Mouse (Mus musculus) liver, postnatal 0 days (tissue): ENCODE measurements around the gene Msantd3. TPM values are rescaled to one million over a fixed set of nuclear protein-coding genes. Genes with fewer than 3 reads are reported as not detected.

Source experiments
- ATAC-seq: fragments of 200-750 bp; cut with Nextera tagmentation; 2 replicates; pipeline ENCODE4 v1.8.0; 2017; ENCODE audit warnings: mild to moderate bottlenecking, moderate library complexity
- DNase-seq: peaks from one replicate; pipeline ENCODE4 v3.0.0-alpha.2; 2016
- H3K27ac ChIP-seq: fragments of 300-500 bp; sonication (generic); 2 replicates; pipeline ENCODE4 v1.5.1; 2014; ENCODE audit warnings: antibody characterized with exemption, moderate library complexity, mild to moderate bottlenecking, low read depth
- H3K27me3 ChIP-seq: fragments of 300-500 bp; sonication (generic); 2 replicates; pipeline ENCODE4 v1.6.1; 2014; ENCODE audit warnings: low read length, control low read depth, mixed read lengths; ENCODE audit not compliant: insufficient read depth
- H3K36me3 ChIP-seq: fragments of 300-500 bp; sonication (generic); replicated peaks from 2 replicates; pipeline ENCODE4 v1.6.1; 2014; ENCODE audit warnings: mild to moderate bottlenecking, control low read depth, low read length, moderate library complexity, mixed read lengths; ENCODE audit not compliant: insufficient read depth
- H3K4me1 ChIP-seq: fragments of 300-500 bp; sonication (generic); 2 replicates; pipeline ENCODE4 v1.6.1; 2014; ENCODE audit warnings: antibody characterized with exemption, mild to moderate bottlenecking, control low read depth; ENCODE audit not compliant: insufficient read depth
- H3K4me2 ChIP-seq: fragments of 300-500 bp; sonication (generic); 2 replicates; pipeline ENCODE4 v1.6.1; 2014; ENCODE audit warnings: low read depth, mild to moderate bottlenecking, low read length, moderate library complexity, mixed read lengths
- H3K4me3 ChIP-seq: fragments of 300-500 bp; sonication (generic); 2 replicates; pipeline ENCODE4 v1.5.1; 2014; ENCODE audit warnings: low read depth, low read length
- H3K9ac ChIP-seq: fragments of 300-500 bp; sonication (generic); replicated peaks from 2 replicates; pipeline ENCODE4 v1.6.1; 2014; ENCODE audit warnings: mild to moderate bottlenecking, moderate library complexity
- H3K9me3 ChIP-seq: fragments of 300-500 bp; sonication (generic); 2 replicates; pipeline ENCODE4 v1.6.1; 2016; ENCODE audit warnings: mild to moderate bottlenecking, control low read depth, low read length, mixed read lengths
- CTCF ChIP-seq: sonication (generic); IDR thresholded peaks from 2 replicates; pipeline ENCODE4 v1.5.1; 2016; ENCODE audit warnings: antibody characterized with exemption, low read depth
- EP300 ChIP-seq: IDR thresholded peaks from 2 replicates; pipeline ENCODE4 v1.6.1; 2016; ENCODE audit warnings: antibody characterized with exemption, low read depth, mild to moderate bottlenecking
- WGBS: fragments of 180-500 bp; shearing (Covaris S2); extraction: QIAGEN DNeasy Blood & Tissue Kit; methylation state at CpG from one replicate; pipeline ENCODE4 v1.1.7; 2014; ENCODE audit not compliant: insufficient replicate concordance; 5-methylcytosine and 5-hydroxymethylcytosine counted together
- polyA plus RNA-seq: library from polyadenylated mRNA; unstranded; fragments of >200 nt; fragmentation: Nextera tagmentation; extraction: Ambion mirVana; gene quantifications from 2 replicates; pipeline ENCODE4 v1.2.1, GENCODE M21; 2015

Gene Msantd3
- polyA plus RNA-seq, 1 experiment from 2014 or later: 2.3 TPM

DNA sequence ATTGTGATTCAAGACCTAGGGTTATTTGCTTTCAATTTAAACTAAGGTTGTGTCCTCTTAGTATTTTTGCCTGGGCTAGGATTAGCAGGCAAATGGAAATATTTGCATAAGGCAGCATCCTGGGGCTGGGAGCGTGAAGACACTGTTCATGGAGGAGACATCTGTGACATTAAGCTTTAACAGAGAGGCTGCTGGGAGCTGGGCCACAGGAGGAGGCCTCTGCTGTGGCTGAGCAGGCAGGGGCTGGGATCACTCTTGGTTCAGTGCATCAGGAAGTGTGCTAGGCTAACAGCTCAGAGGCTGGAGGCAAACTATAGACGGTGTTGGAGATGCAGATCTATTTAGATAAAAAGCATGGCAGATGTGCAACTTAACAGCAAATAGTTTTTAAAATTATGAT, 43.2 kb downstream of the Msantd3 start:
- Histone ChIP-seq H3K27ac (no peak overlapping the region), H3K36me3 (no peaks in the 10 kb centered on the region), H3K4me1 (no peaks in the 10 kb centered on the region; the same call in 1 of the 2 replicates), H3K27me3 (peaks cover 12% of the 10 kb centered on the region; the same call in 1 of the 2 replicates), H3K9ac (no peak overlapping the region), H3K4me2 (no peak overlapping the region), H3K9me3 (no peaks in the 10 kb centered on the region), H3K4me3 (no peak overlapping the region)
- DNase-seq: no peak
- ATAC-seq: no peak
- TF ChIP-seq CTCF (no peak), EP300 (no peak)
- WGBS: 64% methylated on average over 2 of the region's 2 CpGs

DNA sequence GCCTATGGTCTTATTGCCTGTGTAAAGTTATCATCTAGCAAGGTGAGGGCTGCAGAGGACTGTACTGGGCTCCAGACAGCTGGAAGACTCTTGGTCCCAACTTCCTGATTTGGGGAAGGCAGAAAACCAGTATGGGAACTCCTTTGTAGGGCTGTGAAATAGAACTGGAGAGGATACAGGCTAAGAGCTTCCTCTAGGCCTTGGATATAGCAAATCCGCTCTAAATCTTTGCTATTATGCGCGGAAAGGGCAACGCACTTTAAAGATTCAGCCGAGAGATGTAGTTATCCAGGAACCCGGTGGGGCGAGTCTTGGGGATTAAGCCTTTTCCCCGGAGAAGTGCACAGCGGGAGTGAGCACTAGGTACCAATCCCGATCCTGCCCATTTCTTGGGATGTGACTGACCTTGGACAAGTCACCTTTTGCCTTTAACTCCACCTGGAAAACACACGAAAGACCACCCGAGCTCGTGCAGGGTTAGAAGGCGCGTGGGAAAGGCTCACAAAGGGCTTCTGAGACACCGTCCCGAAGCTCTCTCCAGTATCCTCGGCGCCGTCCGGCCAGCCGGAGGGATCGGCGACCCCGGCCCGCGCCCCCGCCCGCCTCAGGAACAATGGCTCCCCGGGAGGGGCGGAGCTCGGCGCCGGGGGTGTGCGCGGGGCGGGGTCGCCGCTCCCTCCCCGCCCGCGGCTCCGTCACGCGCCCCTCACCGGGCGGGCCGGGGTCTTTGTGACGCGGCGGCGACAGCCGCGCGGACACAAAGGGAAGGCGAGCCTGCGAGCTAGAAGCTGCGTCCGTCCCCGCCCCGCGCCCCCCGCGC, 44.9 kb downstream of the Msantd3 start, which contains the start of gene Tmeff1:
TSS of gene Tmeff1 (plus strand) at position 754 of the 820 bp plus-strand sequence.
- Histone ChIP-seq H3K4me2 (peak within 1 kb of the TSS; percentile 82), H3K9ac (peak within 1 kb of the TSS; percentile 49), H3K36me3 (no peaks in the 10 kb centered on the region), H3K27ac (no peak within 1 kb of the TSS), H3K4me3 (peak within 1 kb of the TSS; percentile 47), H3K4me1 (no peaks in the 10 kb centered on the region; the same call in 1 of the 2 replicates), H3K27me3 (peaks cover 12% of the 10 kb centered on the region; the same call in 1 of the 2 replicates), H3K9me3 (no peaks in the 10 kb centered on the region)
- TF ChIP-seq EP300: no peak
- DNase-seq: no peak
- 7% methylated on average over 36 of the region's 64 CpGs for WGBS
- ATAC-seq: peak; percentile 21; the same call in 1 of the 2 replicates

DNA sequence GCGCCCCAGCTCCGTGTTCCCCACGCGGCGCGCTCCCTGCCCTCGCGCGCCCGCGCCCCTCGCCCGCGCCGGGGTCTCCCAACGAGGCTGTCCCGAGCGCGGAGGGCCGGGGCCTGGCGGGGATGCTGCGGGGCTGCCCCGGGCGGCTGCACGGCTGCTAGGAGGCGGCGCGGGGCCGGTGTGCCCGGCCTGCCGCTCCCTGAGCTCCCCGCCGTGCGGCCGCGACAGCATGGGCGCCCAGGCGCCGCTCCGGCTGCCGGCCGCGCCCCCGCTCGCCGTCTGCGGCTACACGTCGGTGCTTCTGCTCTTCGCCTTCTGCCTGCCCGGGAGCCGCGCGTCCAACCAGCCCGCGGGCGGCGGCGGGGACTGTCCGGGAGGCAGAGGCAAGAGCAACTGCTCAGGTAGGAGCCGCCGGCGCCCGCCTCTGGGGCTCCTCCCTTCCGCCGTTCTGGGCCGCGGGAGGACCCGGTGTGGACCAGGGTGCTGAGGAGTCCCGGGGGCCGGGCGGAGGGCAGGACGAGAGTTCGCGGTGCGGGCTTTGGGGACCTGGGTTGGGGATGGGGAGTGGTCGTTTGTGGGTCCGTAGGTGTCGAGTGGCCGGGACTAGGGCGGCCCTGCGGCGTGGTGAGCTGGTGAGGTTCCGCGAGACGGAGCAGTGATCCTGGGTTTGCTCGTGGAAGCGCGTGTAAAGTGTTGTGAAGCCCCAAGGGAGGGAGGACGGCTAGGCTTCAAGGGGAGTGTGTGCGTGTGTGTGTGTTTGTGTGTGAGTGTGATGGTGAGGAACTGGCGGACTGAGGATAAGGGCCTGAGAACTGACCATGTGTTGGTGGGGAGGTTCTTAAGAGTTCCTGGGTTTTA, 45.7 kb downstream of the Msantd3 start:
- Histone ChIP-seq H3K9me3 (no peaks in the 10 kb centered on the region), H3K4me1 (no peaks in the 10 kb centered on the region; the same call in 1 of the 2 replicates), H3K4me3 (peak overlapping the region; percentile 47), H3K27ac (no peak overlapping the region), H3K4me2 (peak overlapping the region; percentile 82), H3K9ac (peak overlapping the region; percentile 49), H3K36me3 (no peaks in the 10 kb centered on the region), H3K27me3 (peaks cover 12% of the 10 kb centered on the region; the same call in 1 of the 2 replicates)
- WGBS: 2% methylated on average over 65 of the region's 92 CpGs
- no peak for TF ChIP-seq EP300
- TF ChIP-seq CTCF: no peak
- peak; percentile 54 for DNase-seq
- peak; percentile 66 for ATAC-seq

DNA sequence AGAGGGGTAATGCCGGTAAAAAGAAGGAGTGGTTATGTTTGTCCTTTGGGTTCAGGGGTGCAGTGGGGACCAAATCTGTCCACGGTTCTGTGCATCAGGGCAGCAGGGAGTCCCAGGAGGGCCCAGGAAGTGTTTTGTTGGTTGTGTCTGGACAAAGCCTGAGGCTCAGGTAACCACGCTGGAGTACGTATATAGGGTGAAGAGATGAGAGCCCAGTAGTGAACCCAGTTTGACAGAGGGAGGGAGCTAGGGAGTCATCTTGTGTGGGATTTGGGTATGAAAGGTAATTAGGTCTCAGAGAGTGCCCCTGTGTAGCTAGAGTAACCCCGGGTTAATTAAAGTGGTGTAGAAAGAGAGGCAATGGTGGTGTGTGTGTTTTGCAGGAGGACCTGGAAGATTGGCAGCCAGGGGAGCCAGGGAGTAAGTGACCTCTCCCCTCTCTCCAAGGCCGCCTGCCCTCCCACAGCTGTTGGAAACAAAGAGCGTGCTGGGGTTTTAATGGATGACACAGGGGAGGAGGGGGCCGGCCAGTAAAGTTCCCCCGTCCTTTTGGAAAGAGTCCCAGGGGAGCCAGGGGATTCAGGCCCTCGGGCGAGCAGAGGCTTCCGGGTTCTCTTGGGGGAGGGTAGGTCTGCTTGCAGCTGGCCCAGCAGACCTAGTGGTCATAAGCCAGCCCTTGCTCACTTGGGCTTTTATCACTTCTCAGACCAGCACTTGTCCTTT, 46.5 kb downstream of the Msantd3 start:
- H3K4me2 ChIP-seq: peak overlapping the region; percentile 82

DNA sequence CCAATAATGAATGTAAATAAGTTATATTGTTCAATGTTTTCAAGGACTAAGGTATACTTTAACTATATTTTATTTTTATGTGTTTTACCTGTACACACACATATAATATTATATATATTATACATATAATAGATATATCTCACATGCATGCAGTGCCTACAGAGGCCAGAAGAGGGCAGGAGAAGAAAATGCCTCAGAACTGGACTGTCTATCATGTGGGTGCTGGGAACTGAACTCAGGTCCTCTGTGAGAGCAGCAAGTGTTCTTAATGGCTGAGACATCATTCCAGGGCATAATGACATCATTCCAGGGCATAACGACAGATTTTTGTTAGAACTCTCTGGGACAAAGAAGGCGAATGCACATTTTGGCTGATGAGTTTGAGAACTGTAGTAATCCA, 47.8 kb downstream of the Msantd3 start:
- H3K27me3 ChIP-seq: peaks cover 12% of the 10 kb centered on the region; the same call in 1 of the 2 replicates
- no peak for ATAC-seq
- no peak for DNase-seq
- no peaks in the 10 kb centered on the region for H3K36me3 ChIP-seq
- H3K4me3 ChIP-seq: no peak overlapping the region
- H3K4me1 ChIP-seq: no peaks in the 10 kb centered on the region; the same call in 1 of the 2 replicates
- WGBS: 89% methylated on average over 2 of the region's 2 CpGs
- TF ChIP-seq EP300 (no peak), CTCF (no peak)
- no peak overlapping the region for H3K9ac ChIP-seq
- no peaks in the 10 kb centered on the region for H3K9me3 ChIP-seq
- no peak overlapping the region for H3K27ac ChIP-seq
- no peak overlapping the region for H3K4me2 ChIP-seq

More for the DNA sequence above, 46.5 kb downstream of the Msantd3 start:
- H3K27me3 ChIP-seq: peaks cover 12% of the 10 kb centered on the region; the same call in 1 of the 2 replicates
- H3K4me3 ChIP-seq: peak overlapping the region; percentile 47
- H3K9ac ChIP-seq: no peak overlapping the region
- H3K4me1 ChIP-seq: no peaks in the 10 kb centered on the region; the same call in 1 of the 2 replicates
- TF ChIP-seq CTCF: no peak
- no peak for TF ChIP-seq EP300
- ATAC-seq (peak; percentile 23; the same call in 1 of the 2 replicates), DNase-seq (peak; percentile 15)
- no peaks in the 10 kb centered on the region for H3K36me3 ChIP-seq
- H3K9me3 ChIP-seq: no peaks in the 10 kb centered on the region
- WGBS: 23% methylated on average over 12 of the region's 12 CpGs
- H3K27ac ChIP-seq: no peak overlapping the region
